Mouse (Mus musculus) neural tube, embryonic 13.5 days (tissue): ENCODE measurements around the gene Sox6. TPM values are rescaled to one million over a fixed set of nuclear protein-coding genes. Genes with fewer than 3 reads are reported as not detected.

ENCODE experiments used
- ATAC-seq: fragments of 200-750 bp; cut with Nextera tagmentation; 2 replicates; pipeline ENCODE4 v1.8.0; 2017; ENCODE audit warnings: low read depth, mild to moderate bottlenecking, moderate TSS enrichment, moderate library complexity
- H3K27ac ChIP-seq: fragments of 300-500 bp; sonication (generic); replicated peaks from 2 replicates; pipeline ENCODE4 v1.5.1; 2015; ENCODE audit warnings: moderate library complexity, mild to moderate bottlenecking, inconsistent platforms
- H3K27me3 ChIP-seq: fragments of 300-500 bp; sonication (generic); 2 replicates; pipeline ENCODE4 v1.6.1; 2015; ENCODE audit warnings: mild to moderate bottlenecking, inconsistent platforms
- H3K36me3 ChIP-seq: fragments of 300-500 bp; sonication (generic); 2 replicates; pipeline ENCODE4 v1.6.1; 2015; ENCODE audit warnings: mild to moderate bottlenecking, inconsistent platforms
- H3K4me1 ChIP-seq: fragments of 300-500 bp; sonication (generic); replicated peaks from 2 replicates; pipeline ENCODE4 v1.6.1; 2015; ENCODE audit warnings: inconsistent platforms
- H3K4me2 ChIP-seq: fragments of 300-500 bp; sonication (generic); 2 replicates; pipeline ENCODE4 v1.6.1; 2015; ENCODE audit warnings: inconsistent platforms, mild to moderate bottlenecking, moderate library complexity
- H3K4me3 ChIP-seq: fragments of 300-500 bp; sonication (generic); 2 replicates; pipeline ENCODE4 v1.5.1; 2015; ENCODE audit warnings: mild to moderate bottlenecking, inconsistent platforms
- H3K9ac ChIP-seq: fragments of 300-500 bp; sonication (generic); 2 replicates; pipeline ENCODE4 v1.6.1; 2015; ENCODE audit warnings: moderate library complexity, mild to moderate bottlenecking, inconsistent platforms
- H3K9me3 ChIP-seq: fragments of 300-500 bp; sonication (generic); 2 replicates; pipeline ENCODE4 v1.6.1; 2016; ENCODE audit warnings: inconsistent platforms
- WGBS: fragments of 180-500 bp; shearing (Covaris S2); methylation state at CpG from one replicate; pipeline ENCODE4 v1.1.7; 2015; 5-methylcytosine and 5-hydroxymethylcytosine counted together
- polyA plus RNA-seq: library from polyadenylated mRNA; unstranded; fragments of >200 nt; fragmentation: Nextera tagmentation; extraction: Ambion mirVana; gene quantifications from 2 replicates; pipeline ENCODE4 v1.2.1, GENCODE M21; 2015

The Sox6 gene
- polyA plus RNA-seq, 1 experiment from 2014 or later: 46.1 TPM

DNA sequence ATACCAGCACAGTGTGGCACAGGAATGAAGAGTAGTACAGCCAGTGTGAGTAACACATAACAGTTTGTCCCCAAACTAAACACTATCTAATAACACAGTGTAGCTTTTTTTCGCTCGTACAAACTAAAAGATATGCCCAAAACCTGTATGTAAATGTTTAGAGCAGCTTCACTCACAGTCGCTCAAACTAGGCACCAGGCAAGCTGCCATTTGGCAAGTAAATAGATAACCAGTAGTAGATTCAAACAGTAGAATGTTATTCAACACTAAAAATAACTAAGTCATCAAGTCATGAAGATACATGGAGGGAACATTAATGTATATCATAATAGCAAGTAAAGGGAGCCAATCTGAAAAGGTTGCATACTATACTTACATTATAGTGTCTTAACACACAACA is 318.8 kb downstream of the Sox6 start:
- Histone ChIP-seq H3K27me3 (no peaks in the 10 kb centered on the region), H3K4me2 (no peak overlapping the region), H3K4me3 (no peak overlapping the region), H3K9ac (no peak overlapping the region), H3K27ac (no peak overlapping the region), H3K4me1 (peaks cover 32% of the 10 kb centered on the region), H3K36me3 (no peaks in the 10 kb centered on the region), H3K9me3 (no peaks in the 10 kb centered on the region)
- WGBS: 93% methylated on average over 3 of the region's 3 CpGs
- ATAC-seq: no peak

DNA sequence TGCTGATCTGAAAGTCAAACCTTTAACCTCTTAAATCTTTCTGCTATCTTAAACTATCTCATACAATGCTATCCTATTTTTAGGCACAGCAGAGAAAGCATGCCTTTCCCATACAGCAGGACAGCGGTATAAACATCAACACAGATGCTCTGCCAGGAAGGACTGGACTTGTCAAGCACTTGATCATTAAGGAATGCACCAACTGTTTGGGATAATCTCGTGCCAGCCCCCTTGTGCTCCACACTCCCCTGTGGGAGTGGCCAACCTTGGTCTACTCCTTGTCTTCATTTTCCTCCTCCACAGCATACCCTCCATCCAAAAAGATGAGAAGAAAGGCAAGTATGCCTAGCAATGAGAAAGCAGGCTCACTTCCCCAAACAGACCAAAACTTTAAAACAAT is 332.5 kb downstream of the Sox6 start:
- H3K4me3 ChIP-seq: no peak overlapping the region
- no peak for ATAC-seq
- no peaks in the 10 kb centered on the region for H3K27me3 ChIP-seq
- H3K27ac ChIP-seq: no peak overlapping the region
- H3K9me3 ChIP-seq: no peaks in the 10 kb centered on the region
- H3K36me3 ChIP-seq: no peaks in the 10 kb centered on the region
- no peak overlapping the region for H3K9ac ChIP-seq
- no peak overlapping the region for H3K4me2 ChIP-seq
- WGBS: 35% methylated on average over 2 of the region's 2 CpGs
- peaks cover 7% of the 10 kb centered on the region for H3K4me1 ChIP-seq

DNA sequence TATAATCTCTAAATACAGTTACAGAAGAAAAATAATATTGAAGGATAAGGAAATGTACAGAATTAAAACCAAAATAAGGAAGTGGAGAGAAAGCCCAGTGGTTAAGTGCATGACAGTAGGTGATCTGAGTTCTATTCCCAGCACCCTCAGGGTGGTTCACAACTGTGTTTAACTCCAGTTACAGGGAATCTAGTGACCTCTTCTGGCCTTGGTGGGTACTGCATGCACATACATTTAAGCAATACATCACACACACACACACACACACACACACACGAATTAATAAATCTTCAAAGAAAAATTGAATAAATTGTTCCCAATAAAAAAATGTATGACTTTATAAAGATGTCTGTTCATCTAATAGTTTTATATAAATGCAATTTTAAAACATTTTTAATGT is 340.5 kb downstream of the Sox6 start:
- Histone ChIP-seq H3K4me1 (no peaks in the 10 kb centered on the region), H3K4me3 (no peak overlapping the region), H3K9ac (no peak overlapping the region), H3K27me3 (no peaks in the 10 kb centered on the region), H3K9me3 (no peaks in the 10 kb centered on the region), H3K4me2 (no peak overlapping the region), H3K36me3 (no peaks in the 10 kb centered on the region), H3K27ac (no peak overlapping the region)
- 91% methylated on average over 1 of the region's 1 CpGs for WGBS
- no peak for ATAC-seq

DNA sequence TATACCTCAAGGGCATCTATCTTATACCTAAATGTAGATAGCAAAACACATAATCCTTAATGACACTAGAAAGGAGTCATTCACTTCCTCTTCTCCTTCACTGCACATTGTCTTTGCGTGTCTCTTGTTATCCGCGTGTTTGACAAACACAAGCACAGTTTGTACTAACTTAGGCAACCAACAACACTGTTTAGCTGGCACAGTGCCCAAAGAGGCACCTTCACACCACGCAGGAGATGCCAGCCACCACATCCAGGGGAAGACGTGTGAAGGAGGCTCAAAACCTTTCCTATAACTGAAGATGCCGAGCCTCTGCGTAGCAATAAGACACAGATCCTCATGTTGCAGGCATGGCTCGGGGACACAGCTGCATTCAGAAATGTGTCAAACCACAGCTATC is 345.4 kb downstream of the Sox6 start:
- no peak for ATAC-seq

DNA sequence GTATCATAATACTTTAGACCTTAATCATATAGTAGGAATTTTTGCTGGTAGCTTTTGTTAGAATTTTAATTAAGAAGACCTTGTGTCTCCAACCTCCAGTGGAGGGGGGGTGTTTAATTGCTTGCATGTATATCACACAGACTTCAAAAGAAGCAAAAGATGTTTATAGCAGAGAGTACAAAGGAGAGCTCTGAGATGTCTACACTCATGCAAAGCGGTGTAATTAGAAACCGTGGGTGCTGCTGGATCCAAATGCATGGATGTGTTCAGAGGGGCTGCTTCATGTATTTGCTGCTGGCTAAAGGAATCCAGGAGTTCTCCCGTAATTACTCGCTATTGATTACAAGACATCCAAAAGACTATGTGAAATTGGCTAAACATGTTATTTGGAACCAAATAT is 347.5 kb downstream of the Sox6 start:
- Histone ChIP-seq H3K4me1 (0 out of 2 replicates have a peak, but pooled peaks cover 3% of the 10 kb centered on the region), H3K4me2 (no peak overlapping the region), H3K36me3 (no peaks in the 10 kb centered on the region), H3K9me3 (no peaks in the 10 kb centered on the region), H3K27ac (no peak overlapping the region), H3K4me3 (no peak overlapping the region), H3K27me3 (no peaks in the 10 kb centered on the region), H3K9ac (no peak overlapping the region)
- 36% methylated on average over 4 of the region's 4 CpGs for WGBS
- no peak for ATAC-seq

More for the DNA sequence above, 345.4 kb downstream of the Sox6 start:
- Histone ChIP-seq H3K9ac (no peak overlapping the region), H3K36me3 (no peaks in the 10 kb centered on the region), H3K4me3 (no peak overlapping the region), H3K9me3 (no peaks in the 10 kb centered on the region), H3K27ac (no peak overlapping the region), H3K27me3 (no peaks in the 10 kb centered on the region), H3K4me1 (0 out of 2 replicates have a peak, but pooled peaks cover 3% of the 10 kb centered on the region), H3K4me2 (no peak overlapping the region)
- whole genome bisulfite sequencing: 75% methylated on average over 8 of the region's 8 CpGs

- Histone ChIP-seq H3K9me3 (no peaks in the 10 kb centered on the region), H3K4me3 (no peak overlapping the region), H3K4me1 (0 out of 2 replicates have a peak, but pooled peaks cover 3% of the 10 kb centered on the region), H3K27ac (no peak overlapping the region), H3K4me2 (no peak overlapping the region), H3K27me3 (no peaks in the 10 kb centered on the region), H3K36me3 (no peaks in the 10 kb centered on the region), H3K9ac (no peak overlapping the region)
- WGBS: 93% methylated on average over 6 of the region's 6 CpGs
- no peak for ATAC-seq
Observed at GRCm38 (mm10) chr7:115686687-115687086, 351.9 kb downstream of the Sox6 start.

DNA sequence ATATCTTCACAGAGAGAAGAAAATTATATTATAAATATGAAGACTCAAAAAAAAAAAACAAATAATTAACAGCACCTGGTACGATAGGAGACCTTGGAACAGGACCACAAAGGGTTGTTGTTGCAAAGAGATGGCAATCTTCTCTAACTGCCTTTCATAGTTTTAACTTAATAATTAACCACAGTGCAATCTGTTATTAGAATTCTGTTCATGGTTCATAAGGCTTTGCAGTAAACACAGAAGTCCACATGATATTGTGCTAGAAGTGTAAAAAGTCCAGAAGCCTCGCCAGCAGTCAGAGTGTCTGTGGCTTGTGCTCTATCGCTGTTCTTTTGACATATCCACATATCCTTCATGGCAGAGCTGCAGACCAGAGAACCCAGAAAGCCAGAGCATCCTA is 354.5 kb downstream of the Sox6 start:
- no peaks in the 10 kb centered on the region for H3K36me3 ChIP-seq
- no peak overlapping the region for H3K4me3 ChIP-seq
- no peak overlapping the region for H3K4me2 ChIP-seq
- no peak for ATAC-seq
- 91% methylated on average over 3 of the region's 3 CpGs for WGBS
- peaks cover 5% of the 10 kb centered on the region; the same call in 1 of the 2 replicates for H3K27me3 ChIP-seq
- no peaks in the 10 kb centered on the region for H3K4me1 ChIP-seq
- no peaks in the 10 kb centered on the region for H3K9me3 ChIP-seq
- H3K27ac ChIP-seq: no peak overlapping the region
- H3K9ac ChIP-seq: no peak overlapping the region

GRCm38 (mm10) chr7:115671749-115672148 is 366.8 kb downstream of the Sox6 start:
- H3K4me3 ChIP-seq: no peak overlapping the region
- peaks cover 29% of the 10 kb centered on the region for H3K27me3 ChIP-seq
- ATAC-seq: no peak
- no peak overlapping the region for H3K27ac ChIP-seq
- WGBS: 94% methylated on average over 2 of the region's 2 CpGs
- no peak overlapping the region for H3K9ac ChIP-seq
- H3K4me1 ChIP-seq: peaks cover 31% of the 10 kb centered on the region
- no peak overlapping the region for H3K4me2 ChIP-seq
- no peaks in the 10 kb centered on the region for H3K9me3 ChIP-seq
- H3K36me3 ChIP-seq: no peaks in the 10 kb centered on the region

DNA sequence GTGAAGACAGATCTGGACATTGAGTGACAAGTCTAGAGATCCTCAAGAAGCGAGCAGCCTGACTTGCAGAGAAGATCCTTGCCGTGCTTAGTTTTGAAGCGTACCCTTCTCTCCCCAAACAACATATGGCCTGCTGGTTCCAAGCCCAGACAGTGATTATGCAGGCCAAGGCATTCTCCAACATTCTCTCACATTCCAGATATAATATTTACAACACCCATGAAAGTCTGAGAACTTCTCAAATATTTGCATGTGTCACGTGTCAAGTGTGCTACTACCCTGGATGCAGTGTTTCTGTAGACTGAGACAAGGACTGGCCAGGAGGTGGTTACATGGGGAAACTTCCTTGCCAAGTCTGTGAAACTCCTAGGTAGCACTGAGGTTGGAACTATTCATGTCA is 367.3 kb downstream of the Sox6 start:
- H3K27ac ChIP-seq: no peak overlapping the region
- peaks cover 36% of the 10 kb centered on the region for H3K4me1 ChIP-seq
- 86% methylated on average over 4 of the region's 4 CpGs for WGBS
- no peak overlapping the region for H3K4me3 ChIP-seq
- no peak for ATAC-seq
- H3K9me3 ChIP-seq: no peaks in the 10 kb centered on the region
- no peak overlapping the region for H3K4me2 ChIP-seq
- H3K9ac ChIP-seq: no peak overlapping the region
- no peaks in the 10 kb centered on the region for H3K36me3 ChIP-seq
- H3K27me3 ChIP-seq: peaks cover 29% of the 10 kb centered on the region

DNA sequence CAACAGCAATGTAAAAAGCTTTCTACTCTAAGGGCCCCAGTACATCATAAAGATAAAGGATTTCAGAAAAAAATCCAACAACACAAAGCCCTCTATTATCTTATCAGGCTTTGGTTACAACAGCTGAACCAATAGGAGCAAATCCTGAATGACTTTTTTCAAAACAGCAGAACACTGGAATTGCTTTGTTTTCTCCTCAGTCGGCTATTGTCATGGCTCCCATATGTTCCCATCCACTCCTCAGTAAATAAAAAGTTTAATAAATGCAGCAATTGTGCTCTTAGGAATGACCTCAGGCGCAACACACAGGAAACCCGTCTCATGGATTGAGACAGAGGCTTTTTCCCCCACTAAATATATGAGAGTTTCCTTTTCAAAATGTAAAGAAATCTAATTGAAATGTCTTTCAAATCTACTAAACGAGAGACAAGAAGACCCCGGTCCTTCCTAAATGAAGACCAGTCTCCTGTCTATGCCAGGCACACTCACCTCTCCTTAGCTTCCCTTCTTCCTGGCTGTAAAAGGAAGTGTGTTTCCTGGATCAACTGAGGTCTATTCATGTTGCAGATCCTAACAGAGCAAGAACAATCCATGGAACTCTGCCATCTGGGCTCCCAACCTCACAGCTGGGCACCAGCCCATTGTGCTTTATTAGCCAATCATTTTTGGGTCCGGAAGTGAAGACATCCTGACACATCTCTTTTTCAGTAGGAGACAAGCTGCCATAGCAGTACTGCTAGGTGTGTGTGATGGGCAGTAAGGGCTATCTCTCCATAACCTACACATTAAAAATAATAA is 369.2 kb downstream of the Sox6 start:
- Histone ChIP-seq H3K4me2 (peak overlapping the region; percentile 10; the same call in 1 of the 2 replicates), H3K9me3 (no peaks in the 10 kb centered on the region), H3K36me3 (no peaks in the 10 kb centered on the region), H3K4me1 (peaks cover 38% of the 10 kb centered on the region), H3K27me3 (peaks cover 38% of the 10 kb centered on the region), H3K4me3 (no peak overlapping the region), H3K27ac (peak overlapping the region; percentile 42), H3K9ac (no peak overlapping the region)
- WGBS: 22% methylated on average over 6 of the region's 6 CpGs
- no peak for ATAC-seq

DNA sequence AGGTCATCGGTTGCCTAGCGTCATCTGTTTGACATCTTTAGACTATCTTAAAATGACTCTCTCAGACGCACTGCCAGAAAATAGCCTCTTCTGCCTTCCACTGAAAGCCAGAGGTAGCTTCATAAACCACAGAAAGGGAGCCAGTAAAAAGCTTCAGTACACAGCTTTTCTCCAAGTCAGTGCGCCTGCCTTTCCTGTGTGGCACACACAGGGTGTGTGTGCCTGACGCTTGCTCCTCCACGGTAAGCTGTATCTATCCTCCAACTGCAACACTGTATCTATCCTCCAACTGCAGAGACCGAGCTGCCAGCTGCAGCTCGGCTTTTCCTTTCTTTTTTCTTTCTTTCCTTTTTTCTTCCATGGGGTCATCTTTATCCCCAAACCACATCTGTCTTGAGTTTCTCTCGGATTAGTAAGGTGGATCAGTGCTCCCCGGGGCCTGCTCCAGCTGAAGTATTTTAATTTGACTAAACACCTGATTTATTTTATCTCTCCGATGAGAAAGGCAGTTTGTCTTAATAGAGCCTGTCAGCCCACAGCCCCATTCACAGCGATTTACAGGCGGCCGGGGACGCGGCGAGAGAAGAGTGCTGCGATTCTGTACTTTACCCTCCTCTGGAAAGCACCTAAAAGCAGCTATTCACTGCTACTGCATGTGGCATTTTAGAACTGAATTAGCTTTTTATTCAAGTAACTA is 371.8 kb downstream of the Sox6 start:
- no peaks in the 10 kb centered on the region for H3K36me3 ChIP-seq
- peak overlapping the region; percentile 32 for H3K4me3 ChIP-seq
- peaks cover 44% of the 10 kb centered on the region for H3K27me3 ChIP-seq
- peak overlapping the region; percentile 70 for H3K27ac ChIP-seq
- 7% methylated on average over 18 of the region's 18 CpGs for WGBS
- ATAC-seq: peak; percentile 88
- peaks cover 46% of the 10 kb centered on the region for H3K4me1 ChIP-seq
- H3K9ac ChIP-seq: peak overlapping the region; percentile 41
- H3K9me3 ChIP-seq: no peaks in the 10 kb centered on the region
- peak overlapping the region; percentile 58 for H3K4me2 ChIP-seq

DNA sequence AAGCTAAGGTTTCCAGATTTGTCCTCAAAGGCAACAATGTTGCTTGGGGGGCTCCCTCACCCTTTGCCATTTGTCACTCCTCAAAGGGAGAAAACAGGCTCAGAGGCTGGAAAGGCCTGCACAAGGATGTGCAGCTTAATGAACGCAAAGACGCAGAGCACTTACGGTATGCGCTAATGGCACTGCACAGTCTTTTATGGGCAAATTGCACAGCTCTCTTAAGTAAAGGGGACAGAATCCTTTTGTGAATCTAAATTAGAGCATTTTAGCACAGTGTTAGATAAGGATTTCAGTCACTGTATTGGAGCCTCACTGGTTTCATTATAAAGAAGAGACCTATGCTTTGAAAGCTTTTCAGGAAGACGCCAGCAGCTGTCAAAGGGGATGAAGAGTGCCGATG is 375.2 kb downstream of the Sox6 start:
- peak overlapping the region; percentile 57 for H3K27ac ChIP-seq
- WGBS: 20% methylated on average over 6 of the region's 6 CpGs
- H3K4me3 ChIP-seq: no peak overlapping the region
- H3K36me3 ChIP-seq: no peaks in the 10 kb centered on the region
- H3K9ac ChIP-seq: no peak overlapping the region
- H3K9me3 ChIP-seq: no peaks in the 10 kb centered on the region
- no peak overlapping the region for H3K4me2 ChIP-seq
- peaks cover 37% of the 10 kb centered on the region for H3K4me1 ChIP-seq
- H3K27me3 ChIP-seq: peaks cover 49% of the 10 kb centered on the region
- no peak for ATAC-seq
